Mouse (Mus musculus): ENCODE results near the gene Tmem218.
A peak's percentile ranks its signal among the peaks of the same experiment; 100 is the strongest.

Gene Tmem218

GRCm38 (mm10) chr9:37207929-37208411 is at the start of gene Tmem218:
TSS of gene Tmem218 (plus strand) at chr9:37208223.
- Histone ChIP-seq H3K27me3 (ENCODE audit: insufficient read depth, low read length) (no peaks in the 10 kb centered on the region), H3K36me3 (ENCODE audit: insufficient read depth, low read length) (no peaks in the 10 kb centered on the region), H3K9me3 (ENCODE audit: low read length) (no peaks in the 10 kb centered on the region), H3K4me1 (replicated peaks; ENCODE audit: low read depth, low read length) (peaks cover 18% of the 10 kb centered on the region), H3K4me3 (replicated peaks; ENCODE audit: low read length) (peak within 1 kb of the TSS; percentile 83)
- TF ChIP-seq POU5F1 (IDR thresholded peaks at IDR 0.05; ENCODE audit: borderline replicate concordance, low read length) = no peak
- TF ChIP-seq NANOG (IDR thresholded peaks at IDR 0.05; ENCODE audit: borderline replicate concordance, low read length) = no peak
- TF ChIP-seq CTCF (conservative IDR thresholded peaks at IDR 0.05; ENCODE audit: low read length) = no peak

DNA sequence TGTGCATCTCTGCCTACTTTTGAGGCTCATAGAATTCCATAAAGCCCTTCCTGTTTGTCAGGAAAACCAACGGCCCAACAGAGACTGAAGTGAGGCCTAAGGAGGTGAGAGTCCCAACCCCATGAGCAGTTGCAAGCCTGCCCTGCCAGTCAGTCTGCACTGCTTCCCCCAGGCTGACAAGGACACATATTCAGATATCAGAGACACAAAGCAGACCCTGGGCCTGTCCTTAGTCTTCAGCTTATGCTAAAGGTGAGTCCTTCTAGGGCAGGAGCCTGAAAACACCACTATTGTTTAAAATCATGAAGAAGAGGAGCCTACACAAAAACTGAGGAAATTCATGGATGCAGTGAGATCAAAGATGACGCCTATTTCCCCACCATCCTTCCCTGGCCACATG is 47.3 kb upstream of the Tmem218 start:
- H3K4me1 ChIP-seq (replicated peaks; ENCODE audit: low read depth, low read length) = no peaks in the 10 kb centered on the region
- H3K36me3 ChIP-seq (ENCODE audit: insufficient read depth, low read length) = no peaks in the 10 kb centered on the region
- H3K4me3 ChIP-seq (replicated peaks; ENCODE audit: low read length) = no peak overlapping the region
- H3K9me3 ChIP-seq (ENCODE audit: low read length) = no peaks in the 10 kb centered on the region
- peaks cover 14% of the 10 kb centered on the region for H3K27me3 ChIP-seq (ENCODE audit: insufficient read depth, low read length)
- no peak for TF ChIP-seq NANOG (IDR thresholded peaks at IDR 0.05; ENCODE audit: borderline replicate concordance, low read length)
- TF ChIP-seq CTCF (conservative IDR thresholded peaks at IDR 0.05; ENCODE audit: low read length) = no peak
- no peak for TF ChIP-seq POU5F1 (IDR thresholded peaks at IDR 0.05; ENCODE audit: borderline replicate concordance, low read length)

GRCm38 (mm10) chr9:37166899-37167298 is 41.1 kb upstream of the Tmem218 start:
- peak; percentile 69 for TF ChIP-seq CTCF (conservative IDR thresholded peaks at IDR 0.05; ENCODE audit: low read length)
- no peak for TF ChIP-seq POU5F1 (IDR thresholded peaks at IDR 0.05; ENCODE audit: borderline replicate concordance, low read length)
- Histone ChIP-seq H3K4me3 (replicated peaks; ENCODE audit: low read length) (no peak overlapping the region), H3K27me3 (ENCODE audit: insufficient read depth, low read length) (0 out of 2 replicates have a peak, but pooled peaks cover 2% of the 10 kb centered on the region), H3K9me3 (ENCODE audit: low read length) (no peaks in the 10 kb centered on the region), H3K4me1 (replicated peaks; ENCODE audit: low read depth, low read length) (no peaks in the 10 kb centered on the region), H3K36me3 (ENCODE audit: insufficient read depth, low read length) (no peaks in the 10 kb centered on the region)

DNA sequence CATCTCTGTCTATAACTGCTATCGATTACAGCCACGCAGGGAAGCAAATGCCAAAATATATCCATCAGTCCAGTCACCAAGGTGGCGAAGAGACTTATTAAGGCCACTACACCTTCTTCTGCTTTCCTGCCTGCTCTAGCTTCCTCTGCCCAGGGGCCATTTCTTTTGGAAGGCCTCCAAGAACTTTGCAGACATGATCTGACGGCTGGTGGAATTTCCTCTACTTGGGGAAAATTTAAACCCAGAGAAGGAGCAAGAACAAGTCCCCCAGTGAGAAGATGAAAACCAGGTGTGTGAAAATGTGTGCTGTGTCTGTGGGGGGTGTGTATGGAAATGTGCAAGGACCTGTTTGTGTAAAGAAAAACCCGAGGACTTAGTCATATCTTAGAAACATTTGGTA is 34.6 kb upstream of the Tmem218 start:
- Histone ChIP-seq H3K4me1 (replicated peaks; ENCODE audit: low read depth, low read length) (peaks cover 28% of the 10 kb centered on the region), H3K4me3 (replicated peaks; ENCODE audit: low read length) (no peak overlapping the region), H3K9me3 (ENCODE audit: low read length) (no peaks in the 10 kb centered on the region), H3K36me3 (ENCODE audit: insufficient read depth, low read length) (no peaks in the 10 kb centered on the region), H3K27me3 (ENCODE audit: insufficient read depth, low read length) (peaks cover 29% of the 10 kb centered on the region)
- no peak for TF ChIP-seq NANOG (IDR thresholded peaks at IDR 0.05; ENCODE audit: borderline replicate concordance, low read length)
- no peak for TF ChIP-seq POU5F1 (IDR thresholded peaks at IDR 0.05; ENCODE audit: borderline replicate concordance, low read length)
- no peak for TF ChIP-seq CTCF (conservative IDR thresholded peaks at IDR 0.05; ENCODE audit: low read length)

DNA sequence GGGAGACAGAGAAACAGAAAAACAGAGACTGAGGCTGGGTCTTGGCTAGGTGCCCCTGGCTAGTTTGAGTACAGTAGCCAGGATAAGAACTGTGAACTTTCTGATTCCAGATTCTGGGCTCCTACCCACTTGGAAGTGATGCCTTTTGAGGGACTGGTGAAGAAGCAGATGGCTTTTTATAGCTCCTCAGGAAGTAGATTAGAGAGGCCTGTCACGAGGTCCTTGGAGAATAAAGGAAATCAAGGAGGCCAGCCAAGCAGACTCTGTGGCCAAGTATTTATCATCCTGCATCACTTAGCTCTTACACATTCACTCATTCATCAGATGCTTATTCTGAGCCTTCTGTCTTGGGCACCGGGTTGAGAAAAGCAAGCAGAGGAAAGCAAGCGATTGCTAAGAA is 32.0 kb upstream of the Tmem218 start:
- Histone ChIP-seq H3K9me3 (ENCODE audit: low read length) (no peaks in the 10 kb centered on the region), H3K27me3 (ENCODE audit: insufficient read depth, low read length) (peaks cover 39% of the 10 kb centered on the region), H3K36me3 (ENCODE audit: insufficient read depth, low read length) (no peaks in the 10 kb centered on the region), H3K4me3 (replicated peaks; ENCODE audit: low read length) (no peak overlapping the region), H3K4me1 (replicated peaks; ENCODE audit: low read depth, low read length) (peaks cover 41% of the 10 kb centered on the region)
- no peak for TF ChIP-seq CTCF (conservative IDR thresholded peaks at IDR 0.05; ENCODE audit: low read length)
- no peak for TF ChIP-seq POU5F1 (IDR thresholded peaks at IDR 0.05; ENCODE audit: borderline replicate concordance, low read length)
- no peak for TF ChIP-seq NANOG (IDR thresholded peaks at IDR 0.05; ENCODE audit: borderline replicate concordance, low read length)

DNA sequence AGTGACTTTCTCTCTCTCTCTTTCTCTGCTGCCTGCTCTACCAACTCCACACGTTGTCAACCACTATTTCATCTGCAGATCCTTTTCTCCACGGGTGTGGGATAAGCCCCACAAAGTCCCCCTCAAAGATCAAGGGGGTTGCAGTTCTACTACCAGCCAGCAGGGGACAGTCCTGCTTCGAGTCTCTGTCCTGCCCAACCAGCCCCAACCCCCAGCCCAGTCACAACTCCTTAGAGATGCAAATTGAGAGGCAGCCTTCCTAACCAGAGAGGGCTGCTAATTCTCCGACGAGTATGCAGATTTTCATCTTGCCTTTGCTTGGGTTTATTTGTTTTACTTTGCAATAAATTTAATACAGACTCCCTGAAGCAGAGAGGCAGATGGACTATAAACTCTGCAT is 30.9 kb upstream of the Tmem218 start:
- H3K4me1 ChIP-seq (replicated peaks; ENCODE audit: low read depth, low read length) = peaks cover 41% of the 10 kb centered on the region
- no peak overlapping the region; the same call in 1 of the 2 replicates for H3K4me3 ChIP-seq (replicated peaks; ENCODE audit: low read length)
- no peaks in the 10 kb centered on the region for H3K9me3 ChIP-seq (ENCODE audit: low read length)
- no peaks in the 10 kb centered on the region for H3K36me3 ChIP-seq (ENCODE audit: insufficient read depth, low read length)
- peaks cover 39% of the 10 kb centered on the region for H3K27me3 ChIP-seq (ENCODE audit: insufficient read depth, low read length)
- TF ChIP-seq POU5F1 (IDR thresholded peaks at IDR 0.05; ENCODE audit: borderline replicate concordance, low read length) (peak; percentile 64; the same call in 1 of the 2 replicates), NANOG (IDR thresholded peaks at IDR 0.05; ENCODE audit: borderline replicate concordance, low read length) (no peak), CTCF (conservative IDR thresholded peaks at IDR 0.05; ENCODE audit: low read length) (peak; percentile 100)

GRCm38 (mm10) chr9:37177551-37177950 is 30.5 kb upstream of the Tmem218 start:
- H3K27me3 ChIP-seq (ENCODE audit: insufficient read depth, low read length) = peaks cover 39% of the 10 kb centered on the region
- no peak overlapping the region; the same call in 1 of the 2 replicates for H3K4me3 ChIP-seq (replicated peaks; ENCODE audit: low read length)
- no peaks in the 10 kb centered on the region for H3K36me3 ChIP-seq (ENCODE audit: insufficient read depth, low read length)
- H3K4me1 ChIP-seq (replicated peaks; ENCODE audit: low read depth, low read length) = peaks cover 41% of the 10 kb centered on the region
- no peak for TF ChIP-seq NANOG (IDR thresholded peaks at IDR 0.05; ENCODE audit: borderline replicate concordance, low read length)
- TF ChIP-seq CTCF (conservative IDR thresholded peaks at IDR 0.05; ENCODE audit: low read length) = no peak
- H3K9me3 ChIP-seq (ENCODE audit: low read length) = no peaks in the 10 kb centered on the region

- Histone ChIP-seq H3K9me3 (ENCODE audit: low read length) (no peaks in the 10 kb centered on the region), H3K4me3 (replicated peaks; ENCODE audit: low read length) (no peak overlapping the region), H3K27me3 (ENCODE audit: insufficient read depth, low read length) (peaks cover 37% of the 10 kb centered on the region), H3K4me1 (replicated peaks; ENCODE audit: low read depth, low read length) (peaks cover 35% of the 10 kb centered on the region), H3K36me3 (ENCODE audit: insufficient read depth, low read length) (no peaks in the 10 kb centered on the region)
- TF ChIP-seq CTCF (conservative IDR thresholded peaks at IDR 0.05; ENCODE audit: low read length) (no peak), POU5F1 (IDR thresholded peaks at IDR 0.05; ENCODE audit: borderline replicate concordance, low read length) (no peak), NANOG (IDR thresholded peaks at IDR 0.05; ENCODE audit: borderline replicate concordance, low read length) (no peak)
These were observed 29.1 kb upstream of the Tmem218 start for GRCm38 (mm10) chr9:37178911-37179310.

- H3K4me1 ChIP-seq (replicated peaks; ENCODE audit: low read depth, low read length) = peaks cover 31% of the 10 kb centered on the region
- no peak overlapping the region for H3K4me3 ChIP-seq (replicated peaks; ENCODE audit: low read length)
- no peak for TF ChIP-seq POU5F1 (IDR thresholded peaks at IDR 0.05; ENCODE audit: borderline replicate concordance, low read length)
- TF ChIP-seq NANOG (IDR thresholded peaks at IDR 0.05; ENCODE audit: borderline replicate concordance, low read length) = no peak
- TF ChIP-seq CTCF (conservative IDR thresholded peaks at IDR 0.05; ENCODE audit: low read length) = no peak
- no peaks in the 10 kb centered on the region for H3K36me3 ChIP-seq (ENCODE audit: insufficient read depth, low read length)
- no peaks in the 10 kb centered on the region for H3K9me3 ChIP-seq (ENCODE audit: low read length)
- peaks cover 36% of the 10 kb centered on the region for H3K27me3 ChIP-seq (ENCODE audit: insufficient read depth, low read length)
These were observed 28.4 kb upstream of the Tmem218 start for GRCm38 (mm10) chr9:37179596-37179995.
